Mouse (Mus musculus): ENCODE measurements at regions not wholly inside any gene's neighbourhood (a gene's known extent, or its start where the extent isn't known, plus 50 kb on each side); places are given as distances from the start of the nearest gene placed in this dataset.
A peak's percentile ranks its signal among the peaks of the same experiment; 100 is the strongest.

- no peak overlapping the region for H3K27ac ChIP-seq
- no peak overlapping the region for H3K9ac ChIP-seq
- no peaks in the 10 kb centered on the region for H3K27me3 ChIP-seq (replicated peaks)
- H3K4me3 ChIP-seq = no peak overlapping the region
- 70% methylated on average over 1 of the region's 1 CpGs for WGBS
- H3K4me1 ChIP-seq = no peaks in the 10 kb centered on the region
- H3K4me2 ChIP-seq (replicated peaks) = no peak overlapping the region
- no peaks in the 10 kb centered on the region for H3K36me3 ChIP-seq
- ATAC-seq (ENCODE audit: low FRiP score, low read depth) = no peak
- no peaks in the 10 kb centered on the region for H3K9me3 ChIP-seq
These were observed 167.5 kb upstream of the Fam83b start for GRCm38 (mm10) chr9:76734387-76734786.

DNA sequence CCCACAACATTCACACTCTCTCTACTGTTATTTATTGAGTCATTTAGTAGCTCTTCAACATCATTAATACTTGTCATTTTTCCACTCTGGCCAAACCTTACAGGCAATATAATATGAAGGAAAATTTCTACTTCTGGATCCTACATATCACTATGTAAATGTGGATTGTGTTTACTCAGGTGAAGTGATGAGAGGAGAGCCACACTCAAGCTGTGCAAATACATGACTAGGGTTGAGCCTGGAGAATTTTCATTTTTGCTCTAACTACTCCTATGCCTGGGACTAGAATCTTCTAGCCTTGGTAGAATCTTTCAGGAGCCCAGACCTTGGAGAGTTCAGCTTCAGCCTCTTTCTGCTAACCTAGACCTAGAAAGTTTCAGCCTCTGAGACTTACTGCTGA is 166.9 kb upstream of the Fam83b start:
- Histone ChIP-seq H3K4me3 (no peak overlapping the region), H3K9ac (no peak overlapping the region), H3K27me3 (replicated peaks) (no peaks in the 10 kb centered on the region), H3K9me3 (no peaks in the 10 kb centered on the region), H3K4me2 (replicated peaks) (no peak overlapping the region), H3K36me3 (no peaks in the 10 kb centered on the region), H3K4me1 (no peaks in the 10 kb centered on the region), H3K27ac (no peak overlapping the region)
- no peak for ATAC-seq (ENCODE audit: low FRiP score, low read depth)

GRCm38 (mm10) chr9:76722881-76723280 is 156.0 kb upstream of the Fam83b start:
- WGBS = 86% methylated on average over 3 of the region's 3 CpGs
- no peak for ATAC-seq (ENCODE audit: low FRiP score, low read depth)
- no peak overlapping the region for H3K4me2 ChIP-seq (replicated peaks)

GRCm38 (mm10) chr9:76715852-76716251 is 148.9 kb upstream of the Fam83b start:
- Histone ChIP-seq H3K4me1 (no peaks in the 10 kb centered on the region), H3K4me3 (no peak overlapping the region), H3K9me3 (no peaks in the 10 kb centered on the region), H3K36me3 (no peaks in the 10 kb centered on the region), H3K9ac (no peak overlapping the region), H3K27me3 (replicated peaks) (no peaks in the 10 kb centered on the region), H3K27ac (no peak overlapping the region), H3K4me2 (replicated peaks) (no peak overlapping the region)
- no peak for ATAC-seq (ENCODE audit: low FRiP score, low read depth)
- 77% methylated on average over 1 of the region's 1 CpGs for WGBS

More at GRCm38 (mm10) chr9:76722881-76723280, 156.0 kb upstream of the Fam83b start:
- Histone ChIP-seq H3K36me3 (no peaks in the 10 kb centered on the region), H3K4me1 (no peaks in the 10 kb centered on the region), H3K9ac (no peak overlapping the region), H3K27ac (no peak overlapping the region), H3K4me3 (no peak overlapping the region), H3K9me3 (no peaks in the 10 kb centered on the region), H3K27me3 (replicated peaks) (no peaks in the 10 kb centered on the region)

DNA sequence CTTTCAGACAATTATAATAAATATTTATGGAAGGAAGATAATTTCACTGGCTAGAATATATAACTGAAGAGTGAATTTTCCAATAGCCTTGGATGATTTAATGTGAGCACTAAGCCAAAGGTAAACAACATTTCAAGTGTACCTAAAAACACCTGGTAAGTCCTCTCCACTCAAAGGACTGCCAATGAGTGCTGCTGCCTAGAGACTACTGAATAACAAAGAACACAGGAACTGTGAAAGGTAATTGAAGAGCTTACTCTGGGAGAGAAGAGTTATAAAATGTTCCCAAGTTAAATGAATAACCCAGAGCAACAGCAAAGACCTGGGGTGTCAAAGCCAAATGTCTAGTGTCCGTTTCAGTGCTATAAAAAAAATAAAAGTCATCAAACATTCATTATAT is 139.5 kb upstream of the Fam83b start:
- H3K27ac ChIP-seq = no peak overlapping the region
- no peak overlapping the region for H3K4me2 ChIP-seq (replicated peaks)
- no peaks in the 10 kb centered on the region for H3K4me1 ChIP-seq
- H3K27me3 ChIP-seq (replicated peaks) = no peaks in the 10 kb centered on the region
- no peak overlapping the region for H3K9ac ChIP-seq
- no peak overlapping the region for H3K4me3 ChIP-seq
- no peaks in the 10 kb centered on the region for H3K36me3 ChIP-seq
- WGBS = 45% methylated on average over 1 of the region's 1 CpGs
- no peaks in the 10 kb centered on the region for H3K9me3 ChIP-seq
- ATAC-seq (ENCODE audit: low FRiP score, low read depth) = no peak

GRCm38 (mm10) chr9:76705786-76706185 is 138.9 kb upstream of the Fam83b start:
- no peak overlapping the region for H3K4me3 ChIP-seq
- ATAC-seq (ENCODE audit: low FRiP score, low read depth) = no peak
- no peaks in the 10 kb centered on the region for H3K36me3 ChIP-seq
- 89% methylated on average over 5 of the region's 5 CpGs for WGBS
- no peaks in the 10 kb centered on the region for H3K4me1 ChIP-seq
- H3K4me2 ChIP-seq (replicated peaks) = no peak overlapping the region
- no peaks in the 10 kb centered on the region for H3K9me3 ChIP-seq
- H3K9ac ChIP-seq = no peak overlapping the region
- no peak overlapping the region for H3K27ac ChIP-seq
- H3K27me3 ChIP-seq (replicated peaks) = no peaks in the 10 kb centered on the region

- no peak overlapping the region for H3K27ac ChIP-seq
- no peak overlapping the region for H3K9ac ChIP-seq
- H3K4me2 ChIP-seq (replicated peaks) = no peak overlapping the region
- H3K27me3 ChIP-seq (replicated peaks) = no peaks in the 10 kb centered on the region
- H3K4me1 ChIP-seq = no peaks in the 10 kb centered on the region
- ATAC-seq (ENCODE audit: low FRiP score, low read depth) = no peak
- H3K9me3 ChIP-seq = no peaks in the 10 kb centered on the region
- H3K4me3 ChIP-seq = no peak overlapping the region
- no peaks in the 10 kb centered on the region for H3K36me3 ChIP-seq
- 80% methylated on average over 4 of the region's 4 CpGs for WGBS
These were observed 128.6 kb upstream of the Fam83b start for GRCm38 (mm10) chr9:76695547-76695946.

- H3K9me3 ChIP-seq = no peaks in the 10 kb centered on the region
- WGBS = 81% methylated on average over 4 of the region's 4 CpGs
- no peak for ATAC-seq (ENCODE audit: low FRiP score, low read depth)
These were observed 126.1 kb upstream of the Fam83b start for GRCm38 (mm10) chr9:76692976-76693375.

GRCm38 (mm10) chr9:76660848-76661247 is 93.9 kb upstream of the Fam83b start:
- Histone ChIP-seq H3K4me3 (no peak overlapping the region), H3K27me3 (replicated peaks) (no peaks in the 10 kb centered on the region), H3K27ac (no peak overlapping the region), H3K4me1 (no peaks in the 10 kb centered on the region), H3K9ac (no peak overlapping the region), H3K9me3 (no peaks in the 10 kb centered on the region), H3K36me3 (no peaks in the 10 kb centered on the region), H3K4me2 (replicated peaks) (no peak overlapping the region)
- peak; percentile 48; the same call in 1 of the 2 replicates for ATAC-seq (ENCODE audit: low FRiP score, low read depth)
- 28% methylated on average over 3 of the region's 3 CpGs for WGBS

More at GRCm38 (mm10) chr9:76692976-76693375, 126.1 kb upstream of the Fam83b start:
- H3K4me3 ChIP-seq = no peak overlapping the region
- H3K4me1 ChIP-seq = no peaks in the 10 kb centered on the region
- no peaks in the 10 kb centered on the region for H3K27me3 ChIP-seq (replicated peaks)
- no peak overlapping the region for H3K4me2 ChIP-seq (replicated peaks)
- H3K36me3 ChIP-seq = no peaks in the 10 kb centered on the region
- no peak overlapping the region for H3K27ac ChIP-seq
- H3K9ac ChIP-seq = no peak overlapping the region

DNA sequence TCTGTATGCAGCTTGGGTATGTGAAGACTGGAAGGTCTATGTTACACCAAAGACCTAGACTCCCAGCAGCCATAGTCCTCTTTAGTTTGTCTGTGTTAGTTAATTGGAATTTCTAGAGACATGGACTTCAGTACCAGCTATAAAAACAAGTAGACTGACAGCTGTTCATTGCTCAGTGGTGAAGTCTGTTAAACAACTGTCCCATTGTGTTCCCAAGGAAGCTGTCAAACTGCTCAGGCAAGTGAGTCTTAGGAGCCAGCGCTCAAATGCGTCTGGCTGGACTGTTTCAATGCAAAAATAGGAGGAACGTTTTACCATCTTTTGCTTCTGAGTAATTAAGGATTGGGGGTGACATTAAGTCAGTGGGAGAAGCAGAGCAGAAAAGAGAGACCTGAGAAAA is 92.9 kb upstream of the Fam83b start:
- 44% methylated on average over 3 of the region's 3 CpGs for WGBS
- no peak for ATAC-seq (ENCODE audit: low FRiP score, low read depth)
- no peak overlapping the region for H3K4me3 ChIP-seq
- no peak overlapping the region for H3K27ac ChIP-seq
- no peaks in the 10 kb centered on the region for H3K36me3 ChIP-seq
- no peak overlapping the region for H3K9ac ChIP-seq
- no peaks in the 10 kb centered on the region for H3K27me3 ChIP-seq (replicated peaks)
- no peaks in the 10 kb centered on the region for H3K4me1 ChIP-seq
- H3K4me2 ChIP-seq (replicated peaks) = no peak overlapping the region
- H3K9me3 ChIP-seq = no peaks in the 10 kb centered on the region

DNA sequence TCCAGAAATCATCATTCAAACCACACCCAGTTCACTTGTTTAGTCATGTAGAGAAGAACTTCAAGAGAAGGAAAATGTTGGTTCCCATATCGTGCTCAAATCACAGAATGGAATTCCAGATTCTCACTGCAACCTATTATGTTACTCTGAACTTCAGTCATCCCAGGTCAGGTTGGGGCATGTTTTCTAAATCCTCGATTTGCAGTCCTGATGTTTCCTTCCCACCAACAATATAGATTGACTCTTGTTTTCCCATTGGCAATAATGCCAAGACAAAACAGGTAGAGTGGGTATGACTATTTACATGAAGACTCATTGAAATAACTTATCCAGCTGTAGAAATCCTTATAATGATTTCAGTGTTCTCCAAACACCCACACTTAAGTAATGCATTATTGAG is 86.4 kb upstream of the Fam83b start:
- no peak overlapping the region for H3K9ac ChIP-seq
- H3K27ac ChIP-seq = no peak overlapping the region
- WGBS = 92% methylated on average over 2 of the region's 2 CpGs
- H3K9me3 ChIP-seq = no peaks in the 10 kb centered on the region
- no peak overlapping the region for H3K4me2 ChIP-seq (replicated peaks)
- H3K36me3 ChIP-seq = no peaks in the 10 kb centered on the region
- H3K27me3 ChIP-seq (replicated peaks) = no peaks in the 10 kb centered on the region
- no peaks in the 10 kb centered on the region for H3K4me1 ChIP-seq
- ATAC-seq (ENCODE audit: low FRiP score, low read depth) = no peak
- no peak overlapping the region for H3K4me3 ChIP-seq

GRCm38 (mm10) chr9:76649484-76649883 is 82.6 kb upstream of the Fam83b start:
- H3K4me3 ChIP-seq = no peak overlapping the region
- no peak overlapping the region for H3K27ac ChIP-seq
- H3K4me1 ChIP-seq = no peaks in the 10 kb centered on the region
- H3K9me3 ChIP-seq = no peaks in the 10 kb centered on the region
- no peaks in the 10 kb centered on the region for H3K36me3 ChIP-seq
- no peak overlapping the region for H3K4me2 ChIP-seq (replicated peaks)
- H3K9ac ChIP-seq = no peak overlapping the region
- ATAC-seq (ENCODE audit: low FRiP score, low read depth) = no peak
- no peaks in the 10 kb centered on the region for H3K27me3 ChIP-seq (replicated peaks)
- WGBS = 90% methylated on average over 1 of the region's 1 CpGs

- Histone ChIP-seq H3K36me3 (no peaks in the 10 kb centered on the region), H3K27ac (no peak overlapping the region), H3K4me2 (replicated peaks) (no peak overlapping the region), H3K9me3 (no peaks in the 10 kb centered on the region), H3K4me1 (no peaks in the 10 kb centered on the region), H3K4me3 (no peak overlapping the region), H3K9ac (no peak overlapping the region), H3K27me3 (replicated peaks) (no peaks in the 10 kb centered on the region)
- ATAC-seq (ENCODE audit: low FRiP score, low read depth) = no peak
These were observed 79.5 kb upstream of the Fam83b start for GRCm38 (mm10) chr9:76646383-76646782.
